Mouse (Mus musculus) left cerebral cortex, adult 9 months (tissue): ENCODE data around the gene Zdhhc17.

Source experiments
- DNase-seq, 2 experiments: peaks; one replicate each; pipeline ENCODE4 v3.0.0; 2022; ENCODE audit warnings: low spot score in 2 of 2

Zdhhc17 gene

DNA sequence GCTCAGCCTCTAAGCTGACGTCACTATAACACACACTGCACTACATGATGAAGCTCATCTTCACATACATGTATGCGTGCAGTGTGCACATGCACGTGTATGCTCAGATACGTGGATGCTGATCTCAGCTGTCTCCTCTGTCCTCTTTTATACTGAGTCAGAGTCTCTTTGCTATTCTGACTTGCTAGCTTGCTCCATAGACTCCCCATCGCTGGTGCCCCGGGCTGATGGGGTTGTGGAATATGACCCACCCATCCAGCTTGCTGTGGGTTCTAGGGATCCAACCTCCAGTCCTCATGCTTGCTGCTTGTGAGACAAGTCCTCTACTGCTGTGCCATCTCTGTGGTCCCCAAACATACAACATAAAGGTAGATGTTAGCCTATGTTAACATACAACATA, 51.1 kb downstream of the Zdhhc17 start:
- DNase-seq: no peak

DNA sequence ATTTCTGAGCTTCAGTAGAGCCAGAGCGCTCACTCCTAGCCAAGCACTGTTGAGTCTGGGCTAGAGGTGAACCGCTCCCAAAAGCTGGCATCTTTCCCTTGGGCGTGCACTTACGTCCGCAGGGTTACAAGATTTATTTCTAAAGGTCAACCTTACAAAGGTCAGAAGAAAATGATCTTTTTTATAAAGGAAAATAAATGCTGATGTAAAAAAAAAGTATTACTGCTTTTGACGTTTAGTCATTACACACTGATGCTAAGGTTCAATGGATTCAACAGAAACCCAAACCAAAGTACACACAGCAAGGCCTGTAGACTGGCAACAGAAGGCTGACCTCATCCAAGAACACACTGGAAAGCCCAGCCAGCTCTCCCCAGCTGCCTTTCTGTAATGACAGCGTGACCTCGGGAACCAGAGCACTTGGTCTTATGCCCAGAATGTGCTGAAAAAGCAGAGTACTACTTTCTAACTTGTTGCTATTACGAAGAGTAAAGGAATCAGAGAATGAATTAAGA, 56.9 kb downstream of the Zdhhc17 start:
- DNase-seq: peak in 1 of 2 experiments; percentile 56

DNA sequence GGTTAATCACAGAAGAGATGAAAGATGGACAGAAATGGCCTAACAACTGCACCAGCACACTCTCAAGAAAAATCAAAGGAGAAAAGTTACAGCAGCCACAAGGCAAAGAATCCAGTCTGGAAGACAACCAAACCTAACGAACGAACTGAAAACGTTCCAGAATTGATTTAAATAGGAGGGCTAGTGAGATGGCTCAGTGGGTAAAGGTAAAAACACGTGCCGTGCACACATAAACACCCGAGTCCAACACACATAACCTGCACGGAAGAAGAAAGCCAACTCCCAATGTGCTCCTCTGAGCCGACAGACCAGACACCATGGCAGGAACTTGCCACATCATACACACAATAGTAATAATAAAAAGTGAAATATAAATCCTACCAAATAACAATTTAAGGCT, 57.7 kb downstream of the Zdhhc17 start:
- DNase-seq: no peak

- DNase-seq: no peak
Measured at GRCm38 (mm10) chr10:110951748-110952147, 58.2 kb downstream of the Zdhhc17 start.

DNA sequence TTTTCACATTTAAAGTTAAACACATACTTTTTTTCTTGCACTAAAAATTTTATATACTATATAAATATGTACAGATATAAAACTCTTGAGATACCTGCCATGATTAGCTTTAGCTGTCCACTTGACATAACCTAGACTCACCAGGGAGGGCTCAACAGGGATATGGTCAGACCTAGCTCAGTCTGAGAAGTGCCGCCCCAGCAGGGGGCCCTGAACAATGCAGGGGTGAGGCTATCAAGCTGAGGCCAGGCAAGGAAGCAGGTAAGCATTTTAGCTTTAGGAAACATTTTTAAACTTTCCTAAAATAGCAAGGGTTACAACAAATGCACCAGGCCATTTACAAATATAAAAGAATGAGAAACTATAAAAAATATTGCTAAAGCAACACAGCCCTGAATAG, 58.8 kb downstream of the Zdhhc17 start:
- DNase-seq: no peak

GRCm38 (mm10) chr10:110947574-110947973, 62.4 kb downstream of the Zdhhc17 start:
- DNase-seq: no peak

DNA sequence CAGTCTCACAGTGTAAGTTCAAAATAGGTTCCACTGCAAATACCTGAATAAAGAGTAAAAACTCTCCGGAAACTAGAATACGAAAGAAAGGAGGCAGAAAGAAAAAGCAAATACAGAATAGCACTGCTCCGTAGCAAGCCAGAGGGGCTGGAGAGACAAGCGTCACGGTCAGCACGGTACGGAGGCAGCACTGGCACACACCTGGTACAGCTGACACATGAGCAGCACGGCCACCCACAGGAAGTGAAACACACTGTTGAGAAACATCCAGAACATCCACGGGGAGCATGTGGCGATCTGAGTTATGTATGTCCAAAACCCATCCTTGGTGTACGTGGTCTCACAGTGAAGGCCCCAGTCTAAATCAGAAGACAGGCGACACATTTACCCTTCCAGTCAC, 64.0 kb downstream of the Zdhhc17 start:
- no peak for DNase-seq

GRCm38 (mm10) chr10:110944175-110944574, 65.8 kb downstream of the Zdhhc17 start:
- DNase-seq: no peak

GRCm38 (mm10) chr10:110942806-110943205, 67.1 kb downstream of the Zdhhc17 start:
- no peak for DNase-seq

- no peak for DNase-seq
Measured at GRCm38 (mm10) chr10:110941968-110942367, 68.0 kb downstream of the Zdhhc17 start.

DNA sequence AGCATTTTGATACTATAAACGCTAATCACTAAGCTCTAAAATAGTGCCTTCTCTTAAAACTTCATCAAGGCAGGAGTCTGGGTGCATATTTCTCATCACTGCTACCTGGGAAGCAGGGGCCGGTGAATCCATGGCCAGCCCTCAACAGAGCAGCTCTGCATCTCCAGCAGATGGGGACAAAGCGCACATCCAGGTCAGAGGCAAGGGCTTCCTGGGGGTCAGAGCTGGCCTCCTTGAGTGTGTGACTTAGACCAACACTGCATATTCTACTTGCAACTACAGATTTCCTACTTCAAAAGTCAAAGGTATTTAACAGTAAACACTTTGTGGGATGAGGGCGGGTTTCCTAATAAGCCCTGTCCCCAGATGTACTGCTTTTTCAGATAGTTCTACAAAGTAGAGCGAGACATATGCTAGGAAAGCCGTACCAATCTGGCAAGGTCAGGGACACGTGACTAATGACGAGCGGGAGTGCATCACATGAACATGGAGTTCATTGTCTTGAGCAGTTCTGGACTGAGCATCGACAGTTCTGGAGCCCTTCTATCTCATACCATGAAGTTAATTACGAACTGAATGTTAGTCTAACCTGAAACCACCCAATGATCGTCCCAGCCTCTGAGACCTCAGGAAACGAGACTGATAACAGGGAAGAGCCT, 69.1 kb downstream of the Zdhhc17 start:
- DNase-seq: no peak

GRCm38 (mm10) chr10:110939717-110940116, 70.2 kb downstream of the Zdhhc17 start:
- no peak for DNase-seq

GRCm38 (mm10) chr10:110938841-110939549, 70.9 kb downstream of the Zdhhc17 start:
- peak in 1 of 2 experiments; percentile 66 for DNase-seq

GRCm38 (mm10) chr10:110938361-110938760, 71.6 kb downstream of the Zdhhc17 start:
- DNase-seq: no peak

DNA sequence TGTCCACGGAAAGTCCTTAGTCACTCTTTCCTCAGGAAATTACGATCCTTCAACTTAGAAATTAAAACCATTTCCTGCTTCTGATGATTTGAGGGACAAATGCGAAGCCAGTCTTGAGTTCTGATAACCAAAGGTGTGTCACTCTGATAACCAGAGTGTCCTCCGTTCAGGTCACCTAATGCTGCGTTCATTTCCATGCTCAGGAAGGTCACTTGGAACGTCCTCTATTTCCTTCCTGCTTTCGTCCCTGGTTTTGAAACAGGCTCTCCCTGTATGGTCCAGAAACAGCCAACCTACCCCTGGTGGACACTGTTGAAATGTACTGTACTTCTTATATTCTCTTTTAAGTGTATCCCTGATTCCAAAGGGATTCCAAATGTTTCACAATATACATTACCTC, 74.3 kb downstream of the Zdhhc17 start:
- DNase-seq: no peak

DNA sequence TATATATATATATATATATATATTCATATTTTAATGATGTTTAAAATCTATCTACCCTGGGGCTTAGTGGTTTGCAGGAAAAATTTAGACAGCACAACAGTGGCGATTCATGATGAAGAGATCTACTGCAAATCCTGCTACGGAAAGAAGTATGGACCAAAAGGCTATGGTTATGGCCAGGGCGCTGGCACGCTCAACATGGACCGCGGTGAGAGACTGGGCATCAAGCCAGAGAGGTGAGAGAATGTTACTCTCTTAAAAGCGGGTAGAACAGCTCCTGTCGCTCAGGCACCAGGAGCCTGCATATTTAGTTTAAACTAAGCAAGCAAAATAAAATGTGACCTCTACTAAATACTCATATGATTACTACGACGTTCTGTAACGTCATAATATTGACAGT, 74.9 kb downstream of the Zdhhc17 start:
- no peak for DNase-seq

DNA sequence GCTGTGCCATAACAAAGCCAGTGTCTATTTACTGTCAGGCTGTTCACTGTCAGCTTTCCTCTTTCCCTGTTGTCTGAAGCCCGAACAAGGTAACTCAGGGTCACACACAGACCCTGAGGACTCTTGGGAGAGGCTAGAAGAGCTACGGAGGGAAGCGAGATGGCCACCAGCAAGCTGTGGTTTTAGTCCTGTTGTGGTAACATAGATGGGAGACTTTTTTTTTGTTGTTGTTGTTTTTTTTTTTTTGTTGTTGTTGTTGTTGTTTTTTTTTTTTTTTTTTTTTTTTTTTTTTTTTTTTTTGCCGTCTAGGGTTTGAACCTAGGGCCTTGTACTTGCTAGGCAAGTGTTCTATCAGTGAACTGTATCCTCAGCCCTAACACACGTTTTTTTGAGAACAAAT, 76.4 kb downstream of the Zdhhc17 start:
- DNase-seq: no peak

- DNase-seq: no peak
Measured at GRCm38 (mm10) chr10:110931913-110932560, 77.9 kb downstream of the Zdhhc17 start.

DNA sequence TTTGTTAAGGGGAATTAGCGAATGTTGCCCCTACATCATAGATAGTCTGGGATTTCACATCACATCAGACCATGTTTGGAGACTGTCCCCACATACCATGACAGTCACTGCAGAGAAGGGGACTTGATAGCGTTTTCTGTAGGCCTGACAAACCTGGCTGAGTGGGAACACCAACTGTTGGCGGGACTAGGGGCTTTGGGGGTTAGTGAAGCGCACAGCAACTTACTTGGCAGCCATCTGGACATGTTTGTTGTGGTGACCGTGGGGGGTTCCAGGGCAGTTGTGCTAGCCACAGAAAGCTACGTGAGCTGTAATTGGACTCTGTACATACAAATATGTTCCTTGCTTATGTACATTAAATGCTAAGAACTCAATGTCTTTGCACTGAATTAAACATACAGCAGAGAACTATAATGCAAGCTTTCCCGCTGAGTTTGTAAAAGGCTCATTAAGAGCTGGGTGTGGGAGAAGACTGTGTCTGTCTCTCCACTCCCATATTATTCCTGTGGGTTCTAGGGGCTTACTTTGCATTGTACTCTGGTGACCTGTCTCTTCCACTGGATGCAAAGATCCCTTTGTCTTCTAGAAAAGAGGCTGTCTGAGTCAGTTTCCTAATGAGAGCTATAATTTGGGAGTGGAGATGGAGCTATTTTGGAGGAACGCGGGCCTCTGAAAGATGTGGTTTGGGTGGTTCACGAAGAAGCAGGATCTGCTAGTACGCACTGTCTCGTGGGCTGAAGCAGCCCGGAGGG, 78.6 kb downstream of the Zdhhc17 start:
- DNase-seq: no peak

DNA sequence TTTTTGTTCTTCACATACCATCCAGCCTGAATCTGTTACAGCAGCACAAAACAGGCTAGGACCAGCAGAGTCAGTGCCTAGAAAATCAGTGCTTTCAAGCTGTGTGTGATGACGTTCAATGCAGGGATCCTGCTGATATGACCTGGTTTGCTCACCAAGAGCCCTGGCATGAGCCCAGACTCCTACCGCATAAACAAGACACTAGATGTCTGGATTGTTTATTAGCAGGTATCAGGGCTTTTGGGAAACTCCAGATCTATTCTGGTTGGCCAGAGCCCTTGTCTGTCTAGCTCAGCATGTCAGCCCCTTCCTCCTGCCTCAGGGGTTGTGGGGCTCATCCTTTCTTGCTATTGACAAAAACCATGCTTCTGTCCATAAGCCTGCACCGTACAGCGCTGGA, 80.2 kb downstream of the Zdhhc17 start:
- DNase-seq: no peak

DNA sequence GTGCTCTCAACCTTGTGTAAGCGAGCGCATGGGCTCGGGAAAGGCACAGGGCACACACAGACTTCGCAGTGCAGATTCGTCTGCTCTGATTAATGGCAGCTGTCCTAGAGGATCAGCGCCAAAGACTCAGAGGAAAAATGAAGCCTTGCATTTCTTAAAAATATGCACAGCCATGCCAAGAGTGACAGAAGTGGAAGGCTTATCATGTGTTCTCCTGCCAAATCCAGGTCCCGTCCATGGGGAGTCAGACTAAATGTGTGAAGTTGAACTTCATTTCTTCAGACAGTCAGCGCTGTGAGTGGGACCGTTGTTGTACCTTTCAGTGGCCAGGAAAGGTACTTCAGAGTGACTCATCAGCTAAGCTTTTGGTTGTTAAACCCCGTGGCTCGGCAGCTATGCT, 82.4 kb downstream of the Zdhhc17 start:
- no peak for DNase-seq

- DNase-seq: no peak
Measured at GRCm38 (mm10) chr10:110922612-110923011, 87.3 kb downstream of the Zdhhc17 start.
